Mouse (Mus musculus): ENCODE results near the gene Zfp804a. TPM values are rescaled to one million over a fixed set of nuclear protein-coding genes. Genes with fewer than 3 reads are reported as not detected.

Gene Zfp804a
- not detected in 2 replicates for polyA plus RNA-seq (2011; ENCODE audit: insufficient read depth, insufficient read length, low replicate concordance, missing spikeins)

GRCm38 (mm10) chr2:82053185-82053891 is at the start of gene Zfp804a:
TSS of gene Zfp804a (plus strand) at chr2:82053222.
- Histone ChIP-seq H3K4me1 (ENCODE audit: control insufficient read depth, insufficient read depth, low read length) (no peaks in the 10 kb centered on the region), H3K27ac (ENCODE audit: control insufficient read depth, insufficient read depth, low read depth, low read length, poor library complexity) (no peak within 1 kb of the TSS; the same call in 1 of the 2 replicates), H3K4me3 (replicated peaks; ENCODE audit: control insufficient read depth, low read depth, low read length) (no peak within 1 kb of the TSS)
- 4% methylated on average over 79 of the region's 82 CpGs for WGBS
- TF ChIP-seq CTCF (IDR thresholded peaks at IDR 0.05; ENCODE audit: control insufficient read depth, insufficient read depth, low read length) (no peak), POLR2A (IDR thresholded peaks at IDR 0.05; ENCODE audit: borderline replicate concordance, control insufficient read depth, low read depth, low read length) (no peak)

GRCm38 (mm10) chr2:82051635-82052034 is 1.4 kb upstream of the Zfp804a start:
- H3K4me1 ChIP-seq (ENCODE audit: control insufficient read depth, insufficient read depth, low read length): no peaks in the 10 kb centered on the region
- no peak overlapping the region for H3K4me3 ChIP-seq (replicated peaks; ENCODE audit: control insufficient read depth, low read depth, low read length)
- WGBS: 66% methylated on average over 4 of the region's 4 CpGs
- TF ChIP-seq POLR2A (IDR thresholded peaks at IDR 0.05; ENCODE audit: borderline replicate concordance, control insufficient read depth, low read depth, low read length) (no peak), CTCF (IDR thresholded peaks at IDR 0.05; ENCODE audit: control insufficient read depth, insufficient read depth, low read length) (no peak)
- no peak overlapping the region for H3K27ac ChIP-seq (ENCODE audit: control insufficient read depth, insufficient read depth, low read depth, low read length, poor library complexity)

- 4% methylated on average over 34 of the region's 34 CpGs for WGBS
- Histone ChIP-seq H3K27ac (ENCODE audit: control insufficient read depth, insufficient read depth, low read depth, low read length, poor library complexity) (no peak overlapping the region), H3K4me3 (replicated peaks; ENCODE audit: control insufficient read depth, low read depth, low read length) (no peak overlapping the region), H3K4me1 (ENCODE audit: control insufficient read depth, insufficient read depth, low read length) (no peaks in the 10 kb centered on the region)
- TF ChIP-seq POLR2A (IDR thresholded peaks at IDR 0.05; ENCODE audit: borderline replicate concordance, control insufficient read depth, low read depth, low read length): no peak
These were observed 461 bp upstream of the Zfp804a start for GRCm38 (mm10) chr2:82052338-82053184.

- Histone ChIP-seq H3K27ac (ENCODE audit: control insufficient read depth, insufficient read depth, low read depth, low read length, poor library complexity) (no peak overlapping the region), H3K4me3 (replicated peaks; ENCODE audit: control insufficient read depth, low read depth, low read length) (no peak overlapping the region), H3K4me1 (ENCODE audit: control insufficient read depth, insufficient read depth, low read length) (no peaks in the 10 kb centered on the region)
- 52% methylated on average over 4 of the region's 4 CpGs for WGBS
- TF ChIP-seq CTCF (IDR thresholded peaks at IDR 0.05; ENCODE audit: control insufficient read depth, insufficient read depth, low read length) (no peak), POLR2A (IDR thresholded peaks at IDR 0.05; ENCODE audit: borderline replicate concordance, control insufficient read depth, low read depth, low read length) (no peak)
These were observed 1.4 kb downstream of the Zfp804a start for GRCm38 (mm10) chr2:82054446-82054845.

- WGBS: 24% methylated on average over 5 of the region's 5 CpGs
- no peak overlapping the region for H3K4me3 ChIP-seq (replicated peaks; ENCODE audit: control insufficient read depth, low read depth, low read length)
These were observed 11.6 kb downstream of the Zfp804a start for GRCm38 (mm10) chr2:82064671-82065070.

GRCm38 (mm10) chr2:82067912-82068311 is 14.9 kb downstream of the Zfp804a start:
- TF ChIP-seq CTCF (IDR thresholded peaks at IDR 0.05; ENCODE audit: control insufficient read depth, insufficient read depth, low read length) (no peak), POLR2A (IDR thresholded peaks at IDR 0.05; ENCODE audit: borderline replicate concordance, control insufficient read depth, low read depth, low read length) (no peak)
- WGBS: 72% methylated on average over 1 of the region's 1 CpGs
- H3K4me1 ChIP-seq (ENCODE audit: control insufficient read depth, insufficient read depth, low read length): no peaks in the 10 kb centered on the region
- no peak overlapping the region for H3K27ac ChIP-seq (ENCODE audit: control insufficient read depth, insufficient read depth, low read depth, low read length, poor library complexity)
- no peak overlapping the region for H3K4me3 ChIP-seq (replicated peaks; ENCODE audit: control insufficient read depth, low read depth, low read length)

More at GRCm38 (mm10) chr2:82064671-82065070, 11.6 kb downstream of the Zfp804a start:
- TF ChIP-seq CTCF (IDR thresholded peaks at IDR 0.05; ENCODE audit: control insufficient read depth, insufficient read depth, low read length): no peak
- no peak for TF ChIP-seq POLR2A (IDR thresholded peaks at IDR 0.05; ENCODE audit: borderline replicate concordance, control insufficient read depth, low read depth, low read length)
- Histone ChIP-seq H3K27ac (ENCODE audit: control insufficient read depth, insufficient read depth, low read depth, low read length, poor library complexity) (no peak overlapping the region), H3K4me1 (ENCODE audit: control insufficient read depth, insufficient read depth, low read length) (no peaks in the 10 kb centered on the region)

- TF ChIP-seq CTCF (IDR thresholded peaks at IDR 0.05; ENCODE audit: control insufficient read depth, insufficient read depth, low read length) (no peak), POLR2A (IDR thresholded peaks at IDR 0.05; ENCODE audit: borderline replicate concordance, control insufficient read depth, low read depth, low read length) (no peak)
- Histone ChIP-seq H3K4me1 (ENCODE audit: control insufficient read depth, insufficient read depth, low read length) (no peaks in the 10 kb centered on the region), H3K4me3 (replicated peaks; ENCODE audit: control insufficient read depth, low read depth, low read length) (no peak overlapping the region), H3K27ac (ENCODE audit: control insufficient read depth, insufficient read depth, low read depth, low read length, poor library complexity) (no peak overlapping the region)
- WGBS: 60% methylated on average over 1 of the region's 1 CpGs
These were observed 16.1 kb downstream of the Zfp804a start for GRCm38 (mm10) chr2:82069172-82069571.

GRCm38 (mm10) chr2:82076883-82077282 is 23.9 kb downstream of the Zfp804a start:
- Histone ChIP-seq H3K4me1 (ENCODE audit: control insufficient read depth, insufficient read depth, low read length) (no peaks in the 10 kb centered on the region), H3K27ac (ENCODE audit: control insufficient read depth, insufficient read depth, low read depth, low read length, poor library complexity) (no peak overlapping the region), H3K4me3 (replicated peaks; ENCODE audit: control insufficient read depth, low read depth, low read length) (no peak overlapping the region)
- TF ChIP-seq CTCF (IDR thresholded peaks at IDR 0.05; ENCODE audit: control insufficient read depth, insufficient read depth, low read length): no peak
- no peak for TF ChIP-seq POLR2A (IDR thresholded peaks at IDR 0.05; ENCODE audit: borderline replicate concordance, control insufficient read depth, low read depth, low read length)
- WGBS: 68% methylated on average over 3 of the region's 3 CpGs

Measured in bone marrow, adult 2 months (tissue).